Mouse (Mus musculus) lung, adult 10 weeks (tissue): ENCODE results near the gene Wnt8b. TPM values are rescaled to one million over a fixed set of nuclear protein-coding genes. Genes with fewer than 3 reads are reported as not detected.

Experiments
- polyA plus RNA-seq: library from polyadenylated mRNA; stranded (reverse); fragments of 350-450 nt; fragmentation: Illumina TruSeq; extraction: RNeasy Lipid Tissue Mini Kit (QIAGEN cat#74804); gene quantifications from one replicate; pipeline ENCODE4 v1.2.3, GENCODE M21; 2014; ENCODE audit warnings: low read depth, low replicate concordance; ENCODE audit not compliant: insufficient read depth

The Wnt8b gene
- polyA plus RNA-seq = not detected

DNA sequence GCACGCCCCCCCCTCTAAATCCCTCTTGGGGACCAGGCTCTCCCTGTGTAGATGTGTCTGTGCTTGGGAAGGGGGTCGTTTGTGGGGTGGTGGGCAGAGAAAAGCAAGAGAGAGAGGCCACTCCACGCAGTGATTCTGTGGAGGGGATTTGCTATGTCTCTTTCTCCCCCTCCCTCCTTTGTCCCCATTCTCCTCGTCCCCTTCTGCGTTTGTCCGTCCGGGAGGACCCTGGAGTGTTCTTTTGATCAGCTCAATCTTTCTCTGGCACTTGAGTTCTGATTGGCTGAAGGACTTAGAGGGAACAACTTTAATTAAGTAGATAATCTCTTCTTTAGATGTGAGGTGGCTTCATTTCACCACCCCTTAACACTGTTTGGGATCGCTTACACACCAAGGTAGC, at the start of gene Wnt8b:
Gene Wnt8b, plus strand, starts transcription at position 345 of the 400 bp plus-strand sequence.

GRCm38 (mm10) chr19:44545321-44546041, 52.2 kb downstream of the Wnt8b start, which contains the start of gene Sec31b:
Sec31b (minus strand) TSS chr19:44545864.

GRCm38 (mm10) chr19:44552731-44553130, 59.5 kb downstream of the Wnt8b start, which contains the start of gene Gm20538:
Gm20538 (minus strand) TSS chr19:44552831.

GRCm38 (mm10) chr19:44554861-44555590, 61.8 kb downstream of the Wnt8b start, which contains the start of gene Ndufb8:
Ndufb8 (minus strand) TSS chr19:44555440.

GRCm38 (mm10) chr19:44562652-44563206, 69.5 kb downstream of the Wnt8b start, which contains the start of gene Hif1an:
Hif1an (plus strand) TSS chr19:44562850.

Other genes with a start within 250 kb of the Wnt8b start
- 139 TPM for gene Scd2, start 199.8 kb upstream of the Wnt8b start, polyA plus RNA-seq
- 0.59 TPM for gene Scd4, start 160.4 kb upstream of the Wnt8b start, polyA plus RNA-seq
- 473 TPM for gene Scd1, start 85.6 kb upstream of the Wnt8b start, polyA plus RNA-seq
- gene Sec31b, start 52.4 kb downstream of the Wnt8b start, polyA plus RNA-seq = 0.65 TPM
- not detected for gene Gm20538, start 59.4 kb downstream of the Wnt8b start, polyA plus RNA-seq
- gene Ndufb8, start 62.0 kb downstream of the Wnt8b start, polyA plus RNA-seq = 283 TPM
- gene Hif1an, start 69.4 kb downstream of the Wnt8b start, polyA plus RNA-seq = 12.8 TPM